Mouse (Mus musculus) E14TG2a.4 (cell line): Measurements from ENCODE around the gene Pxn.

Experiments
- H3K27me3 ChIP-seq: 2 replicates; pipeline ENCODE4 v1.6.1; 2014; ENCODE audit warnings: low read length, control low read depth; ENCODE audit not compliant: insufficient read depth
- H3K36me3 ChIP-seq: 2 replicates; pipeline ENCODE4 v1.6.1; 2014; ENCODE audit warnings: low read length, control low read depth; ENCODE audit not compliant: insufficient read depth
- H3K4me1 ChIP-seq: replicated peaks from 2 replicates; pipeline ENCODE4 v1.6.1; 2014; ENCODE audit warnings: low read depth, low read length, control low read depth
- H3K4me3 ChIP-seq: replicated peaks from 2 replicates; pipeline ENCODE4 v1.5.1; 2014; ENCODE audit warnings: mild to moderate bottlenecking, low read length
- H3K9me3 ChIP-seq: 2 replicates; pipeline ENCODE4 v1.6.1; 2014; ENCODE audit warnings: low read length, control low read depth
- CTCF ChIP-seq: conservative IDR thresholded peaks from 2 replicates; pipeline ENCODE4 v1.5.1; 2014; ENCODE audit warnings: low read length
- NANOG ChIP-seq: IDR thresholded peaks from 2 replicates; pipeline ENCODE4 v1.6.1; 2014; ENCODE audit warnings: borderline replicate concordance, low read length, mixed read lengths
- POU5F1 ChIP-seq: IDR thresholded peaks from 2 replicates; pipeline ENCODE4 v1.6.1; 2014; ENCODE audit warnings: low read length, borderline replicate concordance

Gene Pxn

GRCm38 (mm10) chr5:115548501-115549285 is 42.2 kb downstream of the Pxn start:
- H3K36me3 ChIP-seq, result peaks cover 70% of the 10 kb centered on the region
- TF ChIP-seq NANOG, result no peak
- TF ChIP-seq CTCF, result no peak
- TF ChIP-seq POU5F1, result no peak

GRCm38 (mm10) chr5:115550482-115551005 is 44.1 kb downstream of the Pxn start:
- peaks cover 4% of the 10 kb centered on the region for H3K27me3 ChIP-seq
- no peak for TF ChIP-seq POU5F1

More at GRCm38 (mm10) chr5:115548501-115549285, 42.2 kb downstream of the Pxn start:
- Histone ChIP-seq H3K9me3 (no peaks in the 10 kb centered on the region), H3K4me3 (peak overlapping the region; percentile 55), H3K4me1 (peaks cover 92% of the 10 kb centered on the region), H3K27me3 (no peaks in the 10 kb centered on the region)

GRCm38 (mm10) chr5:115551386-115551785 is 44.9 kb downstream of the Pxn start:
- no peaks in the 10 kb centered on the region for H3K9me3 ChIP-seq
- H3K4me1 ChIP-seq, result peaks cover 85% of the 10 kb centered on the region
- H3K4me3 ChIP-seq, result no peak overlapping the region
- peaks cover 64% of the 10 kb centered on the region for H3K36me3 ChIP-seq
- peaks cover 4% of the 10 kb centered on the region for H3K27me3 ChIP-seq
- TF ChIP-seq CTCF, result no peak
- no peak for TF ChIP-seq NANOG
- TF ChIP-seq POU5F1, result no peak

More at GRCm38 (mm10) chr5:115550482-115551005, 44.1 kb downstream of the Pxn start:
- Histone ChIP-seq H3K4me1 (peaks cover 86% of the 10 kb centered on the region), H3K9me3 (no peaks in the 10 kb centered on the region), H3K4me3 (peak overlapping the region; percentile 55), H3K36me3 (peaks cover 73% of the 10 kb centered on the region)

- peaks cover 60% of the 10 kb centered on the region for H3K36me3 ChIP-seq
- TF ChIP-seq POU5F1 (no peak), CTCF (no peak), NANOG (no peak)
- peaks cover 4% of the 10 kb centered on the region for H3K27me3 ChIP-seq
- no peaks in the 10 kb centered on the region for H3K9me3 ChIP-seq
- peaks cover 81% of the 10 kb centered on the region for H3K4me1 ChIP-seq
- no peak overlapping the region; the same call in 1 of the 2 replicates for H3K4me3 ChIP-seq
Observed at GRCm38 (mm10) chr5:115551799-115552198, 45.3 kb downstream of the Pxn start.

- no peaks in the 10 kb centered on the region for H3K9me3 ChIP-seq
- H3K36me3 ChIP-seq, result peaks cover 41% of the 10 kb centered on the region
- TF ChIP-seq POU5F1, result no peak
- no peak for TF ChIP-seq CTCF
- no peak for TF ChIP-seq NANOG
Observed at GRCm38 (mm10) chr5:115553801-115554420, 47.4 kb downstream of the Pxn start.

GRCm38 (mm10) chr5:115554536-115555291 is 48.2 kb downstream of the Pxn start:
- no peak for TF ChIP-seq CTCF
- TF ChIP-seq POU5F1, result no peak
- no peak for TF ChIP-seq NANOG
- peaks cover 59% of the 10 kb centered on the region for H3K4me1 ChIP-seq
- no peaks in the 10 kb centered on the region for H3K9me3 ChIP-seq
- peaks cover 35% of the 10 kb centered on the region for H3K36me3 ChIP-seq
- peaks cover 4% of the 10 kb centered on the region for H3K27me3 ChIP-seq
- H3K4me3 ChIP-seq, result no peak overlapping the region

More at GRCm38 (mm10) chr5:115553801-115554420, 47.4 kb downstream of the Pxn start:
- peaks cover 4% of the 10 kb centered on the region for H3K27me3 ChIP-seq
- peaks cover 67% of the 10 kb centered on the region for H3K4me1 ChIP-seq
- H3K4me3 ChIP-seq, result peak overlapping the region; percentile 69

GRCm38 (mm10) chr5:115556217-115556616 is 49.7 kb downstream of the Pxn start:
- TF ChIP-seq NANOG (no peak), CTCF (peak; percentile 94), POU5F1 (no peak)
- Histone ChIP-seq H3K4me1 (peaks cover 48% of the 10 kb centered on the region), H3K9me3 (no peaks in the 10 kb centered on the region), H3K36me3 (peaks cover 50% of the 10 kb centered on the region), H3K27me3 (peaks cover 4% of the 10 kb centered on the region), H3K4me3 (no peak overlapping the region)

- TF ChIP-seq CTCF (no peak), POU5F1 (no peak), NANOG (no peak)
Observed at GRCm38 (mm10) chr5:115558182-115558794, 51.8 kb downstream of the Pxn start.

More at GRCm38 (mm10) chr5:115558182-115558794, 51.8 kb downstream of the Pxn start:
- H3K27me3 ChIP-seq, result peaks cover 4% of the 10 kb centered on the region
- H3K4me3 ChIP-seq, result no peak overlapping the region
- peaks cover 45% of the 10 kb centered on the region for H3K4me1 ChIP-seq
- H3K9me3 ChIP-seq, result no peaks in the 10 kb centered on the region
- peaks cover 53% of the 10 kb centered on the region for H3K36me3 ChIP-seq
